Mouse (Mus musculus) heart, embryonic 11.5 days (tissue): ENCODE results near the gene Srcin1. TPM values are rescaled to one million over a fixed set of nuclear protein-coding genes. Genes with fewer than 3 reads are reported as not detected.

Experiments
- ATAC-seq: fragments of 200-750 bp; cut with Nextera tagmentation; replicated peaks from 2 replicates; pipeline ENCODE4 v1.8.0; 2017; ENCODE audit warnings: moderate library complexity; ENCODE audit not compliant: insufficient number of reproducible peaks, low FRiP score, low TSS enrichment
- H3K27ac ChIP-seq: fragments of 300-500 bp; sonication (generic); 2 replicates; pipeline ENCODE4 v1.5.1; 2014; ENCODE audit warnings: mild to moderate bottlenecking, low read depth, low read length
- H3K27me3 ChIP-seq: fragments of 300-500 bp; sonication (generic); 2 replicates; pipeline ENCODE4 v1.6.1; 2014; ENCODE audit warnings: mild to moderate bottlenecking, low read length, mixed read lengths; ENCODE audit not compliant: control insufficient read depth, insufficient read depth
- H3K36me3 ChIP-seq: fragments of 300-500 bp; sonication (generic); 2 replicates; pipeline ENCODE4 v1.6.1; 2014; ENCODE audit warnings: mild to moderate bottlenecking, low read length, moderate library complexity, mixed read lengths; ENCODE audit not compliant: control insufficient read depth, insufficient read depth
- H3K4me1 ChIP-seq: fragments of 300-500 bp; sonication (generic); 2 replicates; pipeline ENCODE4 v1.6.1; 2014; ENCODE audit warnings: low read length; ENCODE audit not compliant: control insufficient read depth, insufficient read depth
- H3K4me2 ChIP-seq: fragments of 300-500 bp; sonication (generic); 2 replicates; pipeline ENCODE4 v1.6.1; 2014; ENCODE audit warnings: mild to moderate bottlenecking, moderate library complexity
- H3K4me3 ChIP-seq: fragments of 300-500 bp; sonication (generic); 2 replicates; pipeline ENCODE4 v1.5.1; 2014; ENCODE audit warnings: low read depth, low read length
- H3K9ac ChIP-seq: fragments of 300-500 bp; sonication (generic); 2 replicates; pipeline ENCODE4 v1.6.1; 2014; ENCODE audit warnings: mild to moderate bottlenecking, low read depth, low read length, moderate library complexity
- H3K9me3 ChIP-seq: fragments of 300-500 bp; sonication (generic); replicated peaks from 2 replicates; pipeline ENCODE4 v1.6.1; 2016; ENCODE audit warnings: low read length; ENCODE audit not compliant: control insufficient read depth
- WGBS: fragments of 180-500 bp; shearing (Covaris S2); extraction: QIAGEN DNeasy Blood & Tissue Kit; methylation state at CpG from one replicate; pipeline ENCODE4 v1.1.7; 2014; ENCODE audit not compliant: insufficient replicate concordance; 5-methylcytosine and 5-hydroxymethylcytosine counted together
- polyA plus RNA-seq: library from polyadenylated mRNA; unstranded; fragments of >200 nt; fragmentation: Nextera tagmentation; extraction: Ambion mirVana; gene quantifications from 2 replicates; pipeline ENCODE4 v1.2.1, GENCODE M21; 2014

Srcin1 gene
- polyA plus RNA-seq, 1 experiment from 2014 or later: 0.23 TPM

- Histone ChIP-seq H3K27ac (no peak overlapping the region), H3K4me3 (no peak overlapping the region), H3K9me3 (no peaks in the 10 kb centered on the region), H3K36me3 (no peaks in the 10 kb centered on the region), H3K4me1 (peaks cover 8% of the 10 kb centered on the region), H3K27me3 (peaks cover 83% of the 10 kb centered on the region), H3K9ac (no peak overlapping the region), H3K4me2 (no peak overlapping the region)
- 53% methylated on average over 12 of the region's 12 CpGs for WGBS
- no peak for ATAC-seq
These were observed 32.7 kb downstream of the Srcin1 start for GRCm38 (mm10) chr11:97543181-97543733.

- H3K27me3 ChIP-seq: peaks cover 82% of the 10 kb centered on the region
- H3K9me3 ChIP-seq: no peaks in the 10 kb centered on the region
- ATAC-seq: no peak
- H3K9ac ChIP-seq: no peak overlapping the region
- no peaks in the 10 kb centered on the region for H3K36me3 ChIP-seq
- H3K4me1 ChIP-seq: peaks cover 8% of the 10 kb centered on the region
- 72% methylated on average over 22 of the region's 22 CpGs for WGBS
- no peak overlapping the region for H3K4me3 ChIP-seq
- H3K4me2 ChIP-seq: no peak overlapping the region
- no peak overlapping the region for H3K27ac ChIP-seq
These were observed 33.5 kb downstream of the Srcin1 start for GRCm38 (mm10) chr11:97542171-97543150.

GRCm38 (mm10) chr11:97540604-97541003 lies 35.4 kb downstream of the Srcin1 start:
- H3K27me3 ChIP-seq: peaks cover 82% of the 10 kb centered on the region
- 44% methylated on average over 3 of the region's 3 CpGs for WGBS

GRCm38 (mm10) chr11:97540136-97540535 lies 35.9 kb downstream of the Srcin1 start:
- Histone ChIP-seq H3K4me1 (peaks cover 11% of the 10 kb centered on the region; the same call in 1 of the 2 replicates), H3K9me3 (no peaks in the 10 kb centered on the region), H3K4me2 (no peak overlapping the region), H3K27me3 (peaks cover 82% of the 10 kb centered on the region), H3K4me3 (no peak overlapping the region), H3K9ac (no peak overlapping the region), H3K36me3 (no peaks in the 10 kb centered on the region), H3K27ac (no peak overlapping the region)
- no peak for ATAC-seq
- 62% methylated on average over 3 of the region's 3 CpGs for WGBS

More at GRCm38 (mm10) chr11:97540604-97541003, 35.4 kb downstream of the Srcin1 start:
- Histone ChIP-seq H3K4me1 (peaks cover 11% of the 10 kb centered on the region; the same call in 1 of the 2 replicates), H3K9me3 (no peaks in the 10 kb centered on the region), H3K27ac (no peak overlapping the region), H3K4me3 (no peak overlapping the region), H3K9ac (no peak overlapping the region), H3K36me3 (no peaks in the 10 kb centered on the region), H3K4me2 (no peak overlapping the region)
- no peak for ATAC-seq

GRCm38 (mm10) chr11:97539622-97540021 lies 36.4 kb downstream of the Srcin1 start:
- no peaks in the 10 kb centered on the region for H3K36me3 ChIP-seq
- H3K27me3 ChIP-seq: peaks cover 82% of the 10 kb centered on the region
- H3K27ac ChIP-seq: no peak overlapping the region
- H3K9ac ChIP-seq: no peak overlapping the region
- 67% methylated on average over 5 of the region's 5 CpGs for WGBS
- no peak overlapping the region for H3K4me3 ChIP-seq
- H3K4me2 ChIP-seq: no peak overlapping the region
- H3K4me1 ChIP-seq: peaks cover 14% of the 10 kb centered on the region
- ATAC-seq: no peak
- H3K9me3 ChIP-seq: no peaks in the 10 kb centered on the region

GRCm38 (mm10) chr11:97537580-97538089 lies 38.4 kb downstream of the Srcin1 start:
- H3K9me3 ChIP-seq: no peaks in the 10 kb centered on the region
- peak overlapping the region; percentile 51; the same call in 1 of the 2 replicates for H3K4me3 ChIP-seq
- no peak overlapping the region for H3K9ac ChIP-seq
- H3K36me3 ChIP-seq: no peaks in the 10 kb centered on the region
- H3K4me2 ChIP-seq: peak overlapping the region; percentile 83
- H3K27me3 ChIP-seq: peaks cover 82% of the 10 kb centered on the region
- no peak for ATAC-seq
- WGBS: 28% methylated on average over 12 of the region's 12 CpGs
- H3K4me1 ChIP-seq: peaks cover 26% of the 10 kb centered on the region
- no peak overlapping the region for H3K27ac ChIP-seq

- WGBS: under 1% methylated on average over 36 of the region's 36 CpGs
- H3K4me1 ChIP-seq: peaks cover 32% of the 10 kb centered on the region
- H3K27ac ChIP-seq: no peak overlapping the region
- peaks cover 82% of the 10 kb centered on the region for H3K27me3 ChIP-seq
- H3K36me3 ChIP-seq: no peaks in the 10 kb centered on the region
- ATAC-seq: 0 out of 2 replicates have a peak, but pooled peaks have one; percentile 32
- peak overlapping the region; percentile 51 for H3K4me3 ChIP-seq
- peak overlapping the region; percentile 83 for H3K4me2 ChIP-seq
- no peaks in the 10 kb centered on the region for H3K9me3 ChIP-seq
- H3K9ac ChIP-seq: peak overlapping the region; percentile 58
These were observed 39.0 kb downstream of the Srcin1 start for GRCm38 (mm10) chr11:97536835-97537579.

GRCm38 (mm10) chr11:97536083-97536747 lies 39.8 kb downstream of the Srcin1 start:
- peak overlapping the region; percentile 51 for H3K4me3 ChIP-seq
- no peak overlapping the region for H3K9ac ChIP-seq
- peak overlapping the region; percentile 83 for H3K4me2 ChIP-seq
- H3K27ac ChIP-seq: no peak overlapping the region
- peaks cover 79% of the 10 kb centered on the region for H3K27me3 ChIP-seq
- peaks cover 34% of the 10 kb centered on the region for H3K4me1 ChIP-seq
- H3K36me3 ChIP-seq: no peaks in the 10 kb centered on the region
- no peaks in the 10 kb centered on the region for H3K9me3 ChIP-seq
- WGBS: 11% methylated on average over 35 of the region's 35 CpGs
- no peak for ATAC-seq
